Mouse (Mus musculus) forebrain, embryonic 11.5 days (tissue): Measurements from ENCODE around the gene Prkci. TPM values are rescaled to one million over a fixed set of nuclear protein-coding genes. Genes with fewer than 3 reads are reported as not detected.

Experiments
- ATAC-seq: fragments of 200-750 bp; cut with Nextera tagmentation; replicated peaks from 2 replicates; pipeline ENCODE4 v1.8.0; 2017; ENCODE audit warnings: moderate TSS enrichment; ENCODE audit not compliant: low FRiP score
- DNase-seq: peaks from one replicate; pipeline ENCODE4 v3.0.0-alpha.2; 2017; ENCODE audit warnings: low spot score
- H3K27ac ChIP-seq: fragments of 300-500 bp; sonication (generic); 2 replicates; pipeline ENCODE4 v1.5.1; 2014; ENCODE audit warnings: low read depth, low read length
- H3K27me3 ChIP-seq: fragments of 300-500 bp; sonication (generic); 2 replicates; pipeline ENCODE4 v1.6.1; 2014; ENCODE audit warnings: mild to moderate bottlenecking, low read length, mixed read lengths; ENCODE audit not compliant: control insufficient read depth, insufficient read depth
- H3K36me3 ChIP-seq: fragments of 300-500 bp; sonication (generic); 2 replicates; pipeline ENCODE4 v1.6.1; 2014; ENCODE audit warnings: mild to moderate bottlenecking, low read length, moderate library complexity, mixed read lengths; ENCODE audit not compliant: control insufficient read depth, insufficient read depth
- H3K4me1 ChIP-seq: fragments of 300-500 bp; sonication (generic); replicated peaks from 2 replicates; pipeline ENCODE4 v1.6.1; 2014; ENCODE audit warnings: low read length, mixed read lengths; ENCODE audit not compliant: control insufficient read depth, insufficient read depth
- H3K4me2 ChIP-seq: fragments of 300-500 bp; sonication (generic); 2 replicates; pipeline ENCODE4 v1.6.1; 2014; ENCODE audit warnings: low read depth, mild to moderate bottlenecking, low read length, moderate library complexity, mixed read lengths; ENCODE audit not compliant: severe bottlenecking
- H3K4me3 ChIP-seq: fragments of 300-500 bp; sonication (generic); 2 replicates; pipeline ENCODE4 v1.5.1; 2014; ENCODE audit warnings: low read depth, low read length
- H3K9ac ChIP-seq: fragments of 300-500 bp; sonication (generic); 2 replicates; pipeline ENCODE4 v1.6.1; 2014; ENCODE audit warnings: low read length
- H3K9me3 ChIP-seq: fragments of 300-500 bp; sonication (generic); 2 replicates; pipeline ENCODE4 v1.6.1; 2016; ENCODE audit warnings: low read length, mixed read lengths; ENCODE audit not compliant: control insufficient read depth
- WGBS: fragments of 180-500 bp; shearing (Covaris S2); extraction: QIAGEN DNeasy Blood & Tissue Kit; methylation state at CpG from one replicate; pipeline ENCODE4 v1.1.7; 2014; 5-methylcytosine and 5-hydroxymethylcytosine counted together
- polyA plus RNA-seq: library from polyadenylated mRNA; unstranded; fragments of >200 nt; fragmentation: Nextera tagmentation; extraction: Ambion mirVana; gene quantifications from 2 replicates; pipeline ENCODE4 v1.2.1, GENCODE M21; 2014

Gene Prkci
- polyA plus RNA-seq, 1 experiment from 2014 or later, result 44.9 TPM

DNA sequence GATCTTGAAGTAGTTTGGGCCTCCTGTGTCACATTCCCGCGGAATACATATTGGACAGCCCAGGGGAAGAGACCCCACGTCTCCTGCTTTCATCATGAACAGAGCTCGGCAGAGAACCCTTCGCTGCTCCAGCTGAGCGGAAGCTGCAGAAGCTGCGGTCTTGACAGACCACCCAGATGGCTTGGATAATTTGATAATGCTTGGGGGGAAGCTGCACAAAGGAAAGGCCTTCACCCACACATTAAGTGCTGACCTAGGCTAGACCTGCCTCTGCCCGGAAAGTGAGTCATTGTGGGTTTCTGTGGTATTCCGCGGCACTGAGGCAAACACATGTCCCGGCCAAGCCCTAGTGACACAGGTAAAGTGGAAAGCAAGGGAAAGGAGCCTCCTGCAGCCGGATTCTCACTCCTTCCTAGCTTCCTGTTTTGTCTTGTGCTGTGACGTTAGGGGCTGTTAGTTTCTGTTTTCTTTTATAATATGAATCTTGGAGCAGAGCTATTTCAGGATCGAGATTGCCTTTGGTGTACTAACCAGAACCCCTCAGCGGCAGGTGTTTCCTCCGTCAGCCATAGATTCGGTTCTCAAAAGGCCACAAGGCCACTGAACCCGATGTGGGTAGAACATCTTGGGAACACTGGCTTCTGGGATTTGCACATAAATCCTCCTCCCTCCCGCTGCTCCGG lies 65.7 kb downstream of the Prkci start:
- H3K4me2 ChIP-seq, result no peak overlapping the region
- H3K4me3 ChIP-seq, result no peak overlapping the region
- H3K27me3 ChIP-seq, result no peaks in the 10 kb centered on the region
- DNase-seq, result no peak
- no peak overlapping the region for H3K27ac ChIP-seq
- H3K36me3 ChIP-seq, result no peaks in the 10 kb centered on the region
- H3K9ac ChIP-seq, result no peak overlapping the region
- ATAC-seq, result no peak
- no peaks in the 10 kb centered on the region for H3K9me3 ChIP-seq
- 0 out of 2 replicates have a peak, but pooled peaks cover 2% of the 10 kb centered on the region for H3K4me1 ChIP-seq
- WGBS, result 72% methylated on average over 20 of the region's 20 CpGs

DNA sequence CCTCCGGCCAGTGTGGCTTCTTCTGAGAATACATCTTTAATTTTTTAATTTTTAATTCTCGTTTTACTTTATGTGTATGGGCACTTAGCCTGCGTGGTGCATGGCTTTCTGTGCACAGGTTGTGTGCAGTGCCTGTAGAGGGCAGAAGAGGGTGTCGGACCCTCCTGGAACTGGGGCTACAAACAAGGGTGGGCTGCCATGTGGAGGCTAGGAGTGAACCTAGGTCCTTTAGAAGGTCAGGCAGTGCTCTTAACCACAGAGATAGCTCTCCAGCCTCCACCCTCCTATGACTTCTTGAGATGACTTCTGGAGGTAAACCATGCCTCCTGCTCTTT lies 66.2 kb downstream of the Prkci start:
- DNase-seq, result no peak
- no peak for ATAC-seq

DNA sequence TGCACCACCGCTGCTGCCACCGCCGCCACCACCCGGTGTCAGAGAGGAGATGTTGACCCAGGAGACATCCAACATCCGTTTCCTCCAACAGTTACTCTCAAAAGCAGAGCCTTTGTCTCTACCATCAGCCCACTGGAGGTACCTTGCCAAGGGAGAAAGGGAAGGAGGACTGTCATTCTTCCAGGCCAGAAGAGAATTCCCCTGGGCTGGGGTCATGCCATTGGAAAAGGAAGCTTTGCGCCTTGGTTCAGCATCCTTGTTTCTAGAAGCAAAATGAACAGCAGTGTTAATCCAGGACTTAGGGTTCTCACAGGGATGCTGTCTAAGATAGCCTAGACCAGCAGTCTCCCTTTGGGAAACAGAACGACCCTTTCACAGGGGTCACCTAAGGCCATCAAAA lies 66.8 kb downstream of the Prkci start:
- ATAC-seq (no peak), DNase-seq (no peak)
- Histone ChIP-seq H3K27me3 (no peaks in the 10 kb centered on the region), H3K36me3 (no peaks in the 10 kb centered on the region), H3K4me3 (no peak overlapping the region), H3K4me1 (no peaks in the 10 kb centered on the region), H3K9me3 (no peaks in the 10 kb centered on the region), H3K27ac (no peak overlapping the region), H3K9ac (no peak overlapping the region), H3K4me2 (no peak overlapping the region)
- 93% methylated on average over 7 of the region's 7 CpGs for WGBS

More for the DNA sequence above, 66.2 kb downstream of the Prkci start:
- WGBS, result 89% methylated on average over 4 of the region's 4 CpGs
- Histone ChIP-seq H3K9ac (no peak overlapping the region), H3K36me3 (no peaks in the 10 kb centered on the region), H3K4me2 (no peak overlapping the region), H3K27me3 (no peaks in the 10 kb centered on the region), H3K4me1 (no peaks in the 10 kb centered on the region), H3K4me3 (no peak overlapping the region), H3K9me3 (no peaks in the 10 kb centered on the region), H3K27ac (no peak overlapping the region)

DNA sequence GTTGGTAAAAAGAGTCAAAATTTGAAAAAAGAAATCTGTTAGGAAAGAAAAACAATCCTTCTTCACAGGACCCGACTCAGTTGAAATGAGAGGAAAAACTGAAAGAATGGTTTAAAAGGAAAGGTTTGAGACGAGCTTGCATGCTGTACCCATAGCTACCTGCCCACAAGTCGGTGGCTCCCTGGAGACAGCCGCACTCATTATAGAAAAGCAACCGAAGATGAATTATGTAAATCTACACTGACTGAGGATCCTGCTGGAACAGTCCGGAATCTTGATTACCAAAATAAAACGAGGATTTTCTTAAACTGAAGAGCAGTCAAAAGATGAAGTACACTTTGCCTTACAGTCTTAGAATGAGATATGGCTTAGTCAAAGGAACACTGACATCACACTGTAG lies 72.9 kb downstream of the Prkci start:
- Histone ChIP-seq H3K9ac (no peak overlapping the region), H3K27ac (no peak overlapping the region), H3K9me3 (no peaks in the 10 kb centered on the region), H3K36me3 (no peaks in the 10 kb centered on the region), H3K4me3 (no peak overlapping the region), H3K27me3 (no peaks in the 10 kb centered on the region), H3K4me2 (no peak overlapping the region), H3K4me1 (no peaks in the 10 kb centered on the region)
- no peak for DNase-seq
- WGBS, result 87% methylated on average over 7 of the region's 7 CpGs
- no peak for ATAC-seq

DNA sequence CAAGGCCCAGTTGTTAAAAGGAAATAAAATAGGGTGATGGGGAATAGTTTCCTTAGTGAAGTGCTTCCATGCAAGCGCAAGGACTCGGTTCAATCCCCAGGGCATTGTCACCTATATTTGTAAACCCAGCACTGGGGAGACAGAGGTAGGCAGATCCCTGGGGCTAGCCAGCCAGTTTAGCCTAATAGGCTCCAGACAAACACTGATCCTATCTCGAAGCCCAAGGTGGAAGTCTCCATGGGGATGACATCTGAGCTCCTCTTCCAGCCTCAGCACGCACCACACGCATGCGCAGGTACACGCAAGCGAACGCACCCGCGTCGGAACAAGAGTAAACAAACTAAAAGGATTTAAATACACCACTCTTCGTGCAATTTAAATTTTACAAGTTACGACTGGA lies 76.3 kb downstream of the Prkci start:
- Histone ChIP-seq H3K9ac (no peak overlapping the region), H3K9me3 (no peaks in the 10 kb centered on the region), H3K36me3 (no peaks in the 10 kb centered on the region), H3K4me2 (no peak overlapping the region), H3K27ac (no peak overlapping the region), H3K4me1 (no peaks in the 10 kb centered on the region), H3K27me3 (no peaks in the 10 kb centered on the region), H3K4me3 (no peak overlapping the region)
- DNase-seq, result no peak
- ATAC-seq, result no peak
- 91% methylated on average over 14 of the region's 14 CpGs for WGBS

DNA sequence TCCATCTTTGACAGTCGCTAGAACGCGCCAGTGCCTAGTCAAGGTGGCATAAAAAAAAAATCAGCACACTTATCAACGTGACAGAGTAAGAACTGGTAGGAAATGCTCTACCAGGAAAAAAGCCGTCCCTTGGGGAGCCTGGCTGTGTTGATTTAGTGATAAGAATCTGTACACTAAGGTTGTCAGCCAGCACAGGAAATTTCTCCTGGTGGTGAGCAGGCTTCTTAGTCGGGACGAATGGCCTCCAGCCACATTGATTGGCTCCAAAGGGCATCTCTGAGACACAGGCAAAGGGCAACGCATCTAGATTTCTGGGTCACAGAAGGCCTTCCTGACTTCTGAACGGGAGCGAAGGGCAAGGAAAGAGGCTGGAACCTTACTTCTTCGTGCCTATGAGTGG lies 80.3 kb downstream of the Prkci start:
- Histone ChIP-seq H3K9me3 (no peaks in the 10 kb centered on the region), H3K27me3 (no peaks in the 10 kb centered on the region), H3K36me3 (no peaks in the 10 kb centered on the region), H3K4me2 (no peak overlapping the region), H3K9ac (no peak overlapping the region), H3K27ac (no peak overlapping the region), H3K4me1 (no peaks in the 10 kb centered on the region), H3K4me3 (no peak overlapping the region)
- ATAC-seq (no peak), DNase-seq (no peak)
- 82% methylated on average over 11 of the region's 11 CpGs for WGBS

DNA sequence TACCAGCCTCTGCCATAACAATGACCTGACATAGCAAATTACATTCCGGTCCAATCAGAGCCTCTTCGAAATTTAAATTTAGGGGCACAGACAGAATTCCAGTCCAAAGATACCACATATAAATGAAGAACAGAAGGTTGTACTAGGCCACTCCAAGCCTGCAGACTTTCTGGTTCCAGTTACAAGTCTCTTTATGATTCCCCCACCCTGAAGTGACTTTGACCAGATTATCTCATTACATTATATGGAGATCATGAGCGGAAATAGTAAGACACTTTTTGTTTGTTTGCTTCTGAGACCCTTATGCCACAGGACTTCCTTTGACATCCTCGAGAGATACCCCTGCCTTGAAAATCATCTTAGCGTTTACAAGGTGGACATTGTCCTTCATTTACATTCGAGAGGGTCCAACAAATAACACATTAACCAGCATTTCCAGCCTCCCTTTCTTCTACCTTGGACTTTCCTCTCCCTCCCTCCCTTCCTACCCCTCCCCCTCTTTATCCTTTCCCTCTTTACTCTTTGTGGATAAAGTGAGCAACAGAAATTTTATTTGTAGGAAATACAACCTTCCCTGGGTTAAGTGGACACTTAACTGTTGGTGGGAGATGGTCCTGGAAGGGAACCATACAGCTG lies 81.6 kb downstream of the Prkci start:
- no peaks in the 10 kb centered on the region for H3K27me3 ChIP-seq

DNA sequence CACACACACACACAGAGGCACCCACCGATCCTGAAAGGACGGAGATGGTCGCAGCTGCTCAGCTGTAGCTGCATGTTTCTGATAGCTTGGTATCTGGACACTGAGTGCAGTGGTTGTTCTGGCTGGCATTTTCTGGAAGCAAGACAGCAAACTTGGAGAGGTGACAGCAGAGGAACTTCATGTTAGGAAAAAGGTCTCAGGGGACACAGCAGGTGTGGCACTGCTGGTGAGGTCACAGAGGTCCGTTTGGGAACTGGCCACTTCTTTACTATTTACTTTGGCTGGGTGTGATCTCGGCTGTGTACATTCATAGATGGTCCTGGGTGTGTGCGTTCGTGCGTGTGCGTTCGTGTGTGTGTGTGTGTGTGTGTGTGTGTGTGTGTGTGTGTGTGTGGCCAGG lies 83.9 kb downstream of the Prkci start:
- Histone ChIP-seq H3K4me1 (no peaks in the 10 kb centered on the region; the same call in 1 of the 2 replicates), H3K9ac (no peak overlapping the region), H3K4me3 (no peak overlapping the region), H3K27ac (no peak overlapping the region), H3K4me2 (no peak overlapping the region), H3K36me3 (no peaks in the 10 kb centered on the region), H3K9me3 (no peaks in the 10 kb centered on the region), H3K27me3 (no peaks in the 10 kb centered on the region)
- no peak for ATAC-seq
- whole genome bisulfite sequencing, result 87% methylated on average over 10 of the region's 10 CpGs
- no peak for DNase-seq

More for the DNA sequence above, 81.6 kb downstream of the Prkci start:
- no peaks in the 10 kb centered on the region for H3K4me1 ChIP-seq
- no peak overlapping the region for H3K27ac ChIP-seq
- 88% methylated on average over 6 of the region's 6 CpGs for WGBS
- DNase-seq, result no peak
- no peaks in the 10 kb centered on the region for H3K9me3 ChIP-seq
- no peak overlapping the region for H3K4me2 ChIP-seq
- ATAC-seq, result no peak
- no peaks in the 10 kb centered on the region for H3K36me3 ChIP-seq
- no peak overlapping the region for H3K9ac ChIP-seq
- H3K4me3 ChIP-seq, result no peak overlapping the region
